Mouse (Mus musculus): ENCODE measurements around the gene Ubap2l.

Gene Ubap2l

GRCm38 (mm10) chr3:89965557-89965956 is 86.9 kb downstream of the Ubap2l start:
- DNase-seq = no peak

- peak; percentile 59 to 60 for DNase-seq
Observed at GRCm38 (mm10) chr3:89963926-89964739, 88.3 kb downstream of the Ubap2l start.

DNA sequence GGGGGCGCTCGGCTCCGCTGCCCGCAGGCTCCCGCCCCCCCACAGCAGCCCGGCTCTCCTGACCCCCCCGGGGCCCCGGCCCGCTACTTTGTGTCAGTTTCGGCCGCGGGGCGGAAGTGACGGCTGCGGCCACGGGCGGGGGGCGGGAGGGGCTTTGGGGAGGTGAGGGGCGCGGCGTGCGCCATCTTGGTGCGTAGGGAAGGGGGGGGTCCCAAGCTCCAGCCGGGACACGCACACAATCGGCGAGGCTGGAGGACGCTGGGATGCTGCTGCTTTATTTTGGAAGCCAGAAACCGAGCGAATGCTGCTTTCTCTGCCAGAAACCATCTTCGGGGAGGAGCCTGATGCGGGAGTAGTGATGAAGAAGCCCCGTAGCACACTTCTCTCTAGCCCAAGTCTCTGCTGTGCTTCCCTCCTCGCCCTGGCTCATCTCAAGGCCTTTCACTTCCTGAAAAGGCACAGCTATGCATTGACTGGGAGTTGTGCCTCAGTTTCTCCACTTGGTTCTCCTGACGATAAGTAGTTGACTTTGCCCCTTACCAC is 89.1 kb downstream of the Ubap2l start, which contains the start of gene Atp8b2:
TSS of gene Atp8b2 (minus strand) at position 288 of the 543 bp plus-strand sequence.
- DNase-seq = peak; percentile 49 to 54

DNA sequence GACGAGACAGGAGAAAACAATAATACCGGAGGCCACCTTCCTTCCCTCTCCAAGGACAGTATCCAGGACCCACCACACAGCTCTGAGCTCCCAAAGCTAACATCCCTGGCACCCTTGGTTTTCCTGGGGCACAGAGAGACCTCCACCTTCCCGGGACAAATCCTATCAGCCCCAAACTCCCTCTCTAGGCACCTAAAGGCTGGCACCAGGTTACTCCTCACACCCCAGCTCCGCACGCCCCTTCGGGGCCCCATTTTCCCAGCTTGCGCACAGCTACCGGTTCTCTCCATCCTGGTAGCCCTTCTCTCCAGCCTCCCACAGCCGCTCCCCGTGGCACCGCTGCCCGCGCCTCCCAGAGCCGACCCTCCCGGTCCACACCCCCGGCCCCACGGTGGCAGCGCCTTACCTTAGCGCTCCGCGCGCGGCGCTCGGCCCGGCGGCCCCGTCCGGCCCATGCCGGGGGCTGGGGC is 89.6 kb downstream of the Ubap2l start:
- peak in 1 of 2 experiments; percentile 33 for DNase-seq

DNA sequence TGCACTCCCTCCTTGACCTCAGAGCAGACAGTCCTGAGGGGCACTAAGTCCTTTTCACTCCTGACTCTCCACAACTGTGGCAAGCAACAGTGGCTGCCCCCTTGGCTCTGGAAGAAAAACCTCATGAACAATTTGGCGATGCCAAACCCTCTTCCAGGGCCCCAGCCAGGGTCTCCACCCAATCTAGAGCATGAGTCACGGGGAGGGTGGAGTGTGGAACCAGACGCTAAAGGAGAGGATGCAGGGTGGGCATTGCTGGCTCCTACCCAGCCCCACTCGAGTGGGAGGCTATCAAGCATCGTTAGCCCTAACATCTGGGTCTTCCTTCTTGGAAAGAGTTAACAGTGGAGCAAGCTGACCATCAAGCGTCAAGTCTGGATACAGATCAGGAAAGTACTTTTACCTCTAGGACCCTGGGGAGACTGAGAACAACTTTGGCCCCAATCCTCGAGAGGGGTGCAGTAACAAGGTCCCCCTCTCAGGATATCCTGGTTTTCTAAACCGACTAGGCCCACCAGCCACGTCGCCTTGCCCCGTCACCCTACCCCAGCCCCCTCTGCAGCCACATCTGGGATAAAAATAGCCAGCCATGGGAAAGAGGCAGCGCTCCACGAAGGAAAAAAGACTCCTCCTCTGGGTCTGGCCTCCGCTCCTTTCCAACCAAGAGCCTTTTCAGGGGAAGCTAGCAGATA is 90.2 kb downstream of the Ubap2l start:
- no peak for DNase-seq

DNA sequence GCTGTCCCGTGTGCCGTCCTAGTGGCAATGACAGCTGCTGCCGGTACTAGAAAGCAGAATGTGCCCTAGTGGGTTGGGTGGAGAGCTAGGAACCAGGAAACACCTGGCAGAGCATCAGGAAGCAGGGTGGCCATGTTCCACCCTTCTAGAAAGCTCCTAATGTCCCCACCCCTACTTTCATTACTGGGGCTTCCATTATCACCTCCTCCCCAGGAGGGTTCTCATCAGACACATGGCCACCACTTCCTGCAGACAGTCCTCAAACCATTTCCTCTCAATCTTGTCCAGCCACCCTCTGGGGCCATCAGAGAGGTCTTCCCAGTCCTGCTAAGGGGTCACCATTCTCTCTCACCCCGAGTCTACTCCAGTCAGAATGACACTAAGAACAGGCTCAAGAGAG is 91.0 kb downstream of the Ubap2l start:
- no peak for DNase-seq

- peak; percentile 91 to 97 for DNase-seq
Observed at GRCm38 (mm10) chr3:89960469-89960868, 92.0 kb downstream of the Ubap2l start.

DNA sequence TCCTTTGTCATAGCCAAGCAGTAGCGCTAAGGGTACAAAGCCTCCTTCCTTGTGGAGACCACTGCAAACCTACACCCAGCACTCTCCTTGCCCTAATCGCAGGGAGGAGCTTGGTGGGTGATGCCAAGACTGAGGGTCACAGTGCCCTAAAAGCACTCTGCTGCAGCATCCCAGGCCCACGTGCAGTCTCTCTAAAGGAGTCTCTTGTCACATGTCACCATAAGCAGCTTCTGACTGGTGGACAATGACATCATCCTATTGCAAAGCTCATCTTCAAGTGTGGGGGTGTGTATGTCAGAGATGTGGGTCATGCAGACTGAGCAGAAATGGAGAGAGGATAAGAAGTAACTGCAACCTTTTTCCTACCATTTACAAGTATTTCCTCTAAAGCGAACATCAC is 93.0 kb downstream of the Ubap2l start:
- peak; percentile 43 to 57 for DNase-seq

DNA sequence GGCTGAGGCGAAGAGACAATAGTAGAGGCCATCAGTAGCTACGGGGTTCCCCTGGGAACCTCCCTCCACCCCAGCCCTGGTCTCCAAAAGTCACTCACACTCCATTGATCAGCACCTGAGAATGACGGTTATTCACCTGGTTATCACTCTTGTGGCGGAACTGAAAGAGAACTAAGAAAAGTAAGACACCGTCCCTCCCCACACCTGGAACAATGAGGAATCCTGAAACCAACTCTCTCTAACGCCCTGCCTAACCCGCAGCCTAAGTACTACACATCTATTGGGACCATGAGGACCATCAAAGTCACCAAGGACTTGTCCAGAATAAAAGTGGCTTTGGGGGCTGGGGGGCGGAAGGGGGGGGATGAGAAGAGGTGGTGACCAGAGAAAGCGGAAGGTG is 94.5 kb downstream of the Ubap2l start:
- DNase-seq = no peak

GRCm38 (mm10) chr3:89956177-89956971 is 96.1 kb downstream of the Ubap2l start:
- no peak for DNase-seq

DNA sequence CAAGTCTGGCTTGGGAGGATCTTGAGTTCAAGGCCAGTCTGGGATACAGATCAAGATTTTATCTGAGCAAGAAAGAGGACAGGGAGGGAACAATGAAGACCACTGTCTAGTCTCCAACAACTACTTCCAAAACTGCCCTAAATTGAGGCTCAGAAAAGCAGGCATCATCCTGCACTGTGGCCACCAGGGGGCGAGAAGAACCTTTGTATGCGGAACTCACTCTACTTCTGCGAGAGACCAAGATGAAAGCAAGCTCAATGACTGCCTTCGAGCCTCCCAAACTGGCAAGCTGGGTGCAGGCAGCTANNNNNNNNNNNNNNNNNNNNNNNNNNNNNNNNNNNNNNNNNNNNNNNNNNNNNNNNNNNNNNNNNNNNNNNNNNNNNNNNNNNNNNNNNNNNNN is 99.0 kb downstream of the Ubap2l start:
- DNase-seq = peak; percentile 71 to 72
